Mouse (Mus musculus) embryonic facial prominence, embryonic 14.5 days (tissue): Measurements from ENCODE around the gene Dcun1d4. TPM values are rescaled to one million over a fixed set of nuclear protein-coding genes. Genes with fewer than 3 reads are reported as not detected.
"Not testable (repeated sequence)": the region's sequence is repeated elsewhere in the genome, so short reads cannot be mapped to it uniquely, and the experiment has no call there.

ENCODE experiments used
- ATAC-seq: fragments of 200-750 bp; cut with Nextera tagmentation; 2 replicates; pipeline ENCODE4 v1.8.0; 2017; ENCODE audit warnings: low read depth, moderate number of reproducible peaks, moderate TSS enrichment
- DNase-seq: peaks from one replicate; pipeline ENCODE4 v3.0.0-alpha.2; 2015; ENCODE audit warnings: low spot score
- H3K27ac ChIP-seq: fragments of 300-500 bp; sonication (generic); replicated peaks from 2 replicates; pipeline ENCODE4 v1.5.1; 2014; ENCODE audit warnings: low read depth, mild to moderate bottlenecking, low read length, moderate library complexity
- H3K27me3 ChIP-seq: fragments of 300-500 bp; sonication (generic); replicated peaks from 2 replicates; pipeline ENCODE4 v1.6.1; 2014; ENCODE audit warnings: low read length; ENCODE audit not compliant: control insufficient read depth, insufficient read depth
- H3K36me3 ChIP-seq: fragments of 300-500 bp; sonication (generic); 2 replicates; pipeline ENCODE4 v1.6.1; 2014; ENCODE audit warnings: low read length, mixed read lengths; ENCODE audit not compliant: control insufficient read depth, insufficient read depth
- H3K4me1 ChIP-seq: fragments of 300-500 bp; sonication (generic); 2 replicates; pipeline ENCODE4 v1.6.1; 2014; ENCODE audit warnings: antibody characterized with exemption, low read length; ENCODE audit not compliant: control insufficient read depth, insufficient read depth
- H3K4me2 ChIP-seq: fragments of 300-500 bp; sonication (generic); 2 replicates; pipeline ENCODE4 v1.6.1; 2014; ENCODE audit warnings: low read depth, mild to moderate bottlenecking, low read length, moderate library complexity, mixed read lengths
- H3K4me3 ChIP-seq: fragments of 300-500 bp; sonication (generic); 2 replicates; pipeline ENCODE4 v1.5.1; 2014; ENCODE audit warnings: low read depth, mild to moderate bottlenecking, low read length
- H3K9ac ChIP-seq: fragments of 300-500 bp; sonication (generic); 2 replicates; pipeline ENCODE4 v1.6.1; 2014; ENCODE audit warnings: low read depth, mild to moderate bottlenecking, low read length, moderate library complexity, mixed read lengths
- H3K9me3 ChIP-seq: fragments of 300-500 bp; sonication (generic); 2 replicates; pipeline ENCODE4 v1.6.1; 2016; ENCODE audit warnings: low read length; ENCODE audit not compliant: control insufficient read depth
- WGBS: fragments of 180-500 bp; shearing (Covaris S2); extraction: QIAGEN DNeasy Blood & Tissue Kit; methylation state at CpG from one replicate; pipeline ENCODE4 v1.1.7; 2014; 5-methylcytosine and 5-hydroxymethylcytosine counted together
- polyA plus RNA-seq: library from polyadenylated mRNA; unstranded; fragments of >200 nt; fragmentation: Nextera tagmentation; extraction: Ambion mirVana; gene quantifications from 2 replicates; pipeline ENCODE4 v1.2.1, GENCODE M21; 2014

Gene Dcun1d4
- polyA plus RNA-seq, 1 experiment from 2014 or later = 26.4 TPM

DNA sequence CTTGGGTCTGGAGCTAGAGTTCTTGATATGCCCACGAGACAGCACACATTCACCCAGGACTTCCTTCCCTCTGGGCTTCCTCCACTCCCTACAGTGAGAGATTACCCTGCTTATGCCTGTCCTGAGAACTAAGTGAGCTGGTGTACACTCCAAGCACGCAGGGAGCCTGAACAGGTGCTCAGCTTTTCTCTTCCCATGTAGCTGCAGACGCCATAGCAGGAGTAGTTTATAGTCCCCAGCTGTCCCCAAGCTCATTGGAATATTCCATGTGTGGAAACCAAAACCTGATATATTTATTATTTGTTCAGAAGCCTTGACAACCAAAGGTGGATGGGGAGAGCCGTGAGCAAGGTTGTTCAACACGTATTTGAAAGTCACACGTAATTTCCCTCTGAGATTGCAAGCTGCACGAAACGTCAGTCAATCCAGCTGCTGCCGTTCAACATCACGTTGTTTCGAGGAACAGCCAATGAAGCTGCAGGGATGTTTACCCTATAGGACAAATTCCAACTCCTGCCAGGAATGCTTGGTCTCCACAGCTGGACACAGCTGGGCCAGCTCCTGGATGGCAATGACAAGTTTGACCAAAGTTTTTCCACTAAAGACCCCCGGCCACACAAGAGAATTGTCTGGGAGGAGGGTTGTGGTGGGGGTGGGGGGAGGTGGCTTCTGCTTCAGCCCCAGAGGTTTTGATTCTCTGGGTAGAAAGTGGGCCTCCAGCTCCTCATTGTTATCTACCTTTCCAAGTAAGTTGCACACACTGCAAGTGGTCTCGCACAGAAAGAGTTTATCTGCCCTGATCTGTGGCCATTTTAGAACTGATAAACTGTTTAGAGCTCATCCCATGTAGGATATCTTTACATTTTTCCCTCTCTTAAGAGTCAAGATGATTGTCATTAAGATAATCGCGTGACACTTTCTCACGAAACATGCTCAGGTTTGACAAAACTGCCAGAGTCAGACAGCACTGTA lies 12.1 kb upstream of the Dcun1d4 start:
- 80% methylated on average over 16 of the region's 16 CpGs for WGBS
- ATAC-seq = no peak; the same call in 1 of the 2 replicates

DNA sequence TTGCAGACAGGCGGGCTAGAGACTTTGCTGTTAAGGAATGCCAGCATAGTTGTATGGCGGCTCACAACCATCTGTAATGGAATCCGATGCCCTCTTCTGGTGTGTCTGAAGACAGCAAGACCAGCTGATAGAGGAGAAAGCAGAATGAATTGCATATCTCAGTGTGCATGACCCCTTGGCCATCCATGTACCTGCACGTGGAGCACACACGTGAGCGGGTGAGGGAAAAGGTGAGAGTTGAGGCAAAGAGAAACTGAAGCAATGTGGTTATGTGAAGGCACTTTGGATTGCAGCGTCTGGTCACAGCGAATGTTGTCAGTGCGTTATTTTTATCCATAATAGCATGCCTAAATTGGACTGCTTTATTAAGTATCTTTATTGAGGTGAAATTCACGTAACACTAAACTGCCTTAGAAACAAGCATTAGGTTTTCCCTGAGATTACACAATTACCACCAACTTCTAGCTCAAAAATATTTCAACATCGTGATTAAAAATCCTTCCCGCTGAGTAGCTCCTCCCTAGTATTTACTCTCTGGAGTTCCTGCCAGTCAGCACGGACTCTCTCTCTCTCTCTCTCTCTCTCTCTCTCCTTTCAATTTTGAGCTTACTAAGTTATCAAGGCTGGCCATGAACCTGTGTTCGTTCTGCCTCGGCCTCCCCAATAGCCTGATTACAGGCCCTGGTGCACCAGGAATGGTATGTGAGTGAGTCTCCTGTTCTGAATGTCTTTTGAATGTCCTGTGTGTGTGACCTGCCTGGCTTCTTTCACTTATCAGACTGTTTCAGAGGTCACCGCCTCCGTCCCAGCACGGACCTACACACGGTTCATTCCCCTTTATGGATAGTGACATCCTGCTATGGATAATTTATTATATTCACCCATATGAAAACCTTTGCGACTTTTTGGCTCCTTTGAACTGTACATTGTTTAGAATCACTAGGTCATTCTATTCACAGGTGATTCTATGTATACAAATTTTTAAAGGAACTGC lies 6.1 kb upstream of the Dcun1d4 start:
- H3K4me2 ChIP-seq = no peak overlapping the region
- no peak for DNase-seq
- H3K9ac ChIP-seq = no peak overlapping the region
- H3K36me3 ChIP-seq = no peaks in the 10 kb centered on the region
- 86% methylated on average over 20 of the region's 20 CpGs for WGBS
- H3K4me3 ChIP-seq = no peak overlapping the region
- no peak overlapping the region for H3K27ac ChIP-seq
- no peaks in the 10 kb centered on the region for H3K27me3 ChIP-seq
- no peak for ATAC-seq
- H3K4me1 ChIP-seq = no peaks in the 10 kb centered on the region
- H3K9me3 ChIP-seq = no peaks in the 10 kb centered on the region

More for the DNA sequence above, 12.1 kb upstream of the Dcun1d4 start:
- H3K4me1 ChIP-seq = no peaks in the 10 kb centered on the region
- no peaks in the 10 kb centered on the region for H3K36me3 ChIP-seq
- H3K27me3 ChIP-seq = no peaks in the 10 kb centered on the region
- no peak overlapping the region for H3K27ac ChIP-seq
- H3K9ac ChIP-seq = no peak overlapping the region
- DNase-seq = peak; percentile 20
- H3K4me3 ChIP-seq = no peak overlapping the region
- no peak overlapping the region for H3K4me2 ChIP-seq
- no peaks in the 10 kb centered on the region for H3K9me3 ChIP-seq

DNA sequence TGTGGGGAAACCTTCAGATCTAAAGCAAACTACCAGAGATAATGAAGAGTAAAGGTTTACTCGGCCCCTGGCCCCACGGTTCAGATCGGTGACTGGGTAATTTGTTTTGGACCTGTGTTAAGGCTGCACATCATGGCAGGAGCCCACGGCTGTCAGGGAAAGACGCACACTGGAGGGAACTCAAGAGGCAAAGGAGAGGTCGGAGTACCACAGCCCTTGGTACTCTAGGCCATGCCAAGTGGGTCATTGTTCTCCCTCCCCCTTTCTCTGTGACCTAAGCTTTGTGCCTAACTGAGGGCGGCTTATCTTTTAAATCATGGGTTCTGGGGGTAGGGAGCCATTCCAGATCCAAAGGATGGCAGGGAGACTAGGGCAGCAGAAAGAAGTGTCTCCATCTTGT lies 601 bp downstream of the Dcun1d4 start:
- Histone ChIP-seq H3K4me2 (no peak overlapping the region), H3K27me3 (no peaks in the 10 kb centered on the region), H3K4me1 (no peaks in the 10 kb centered on the region), H3K4me3 (no peak overlapping the region), H3K9ac (no peak overlapping the region), H3K36me3 (no peaks in the 10 kb centered on the region), H3K27ac (no peak overlapping the region), H3K9me3 (no peaks in the 10 kb centered on the region)
- no peak for ATAC-seq
- no peak for DNase-seq
- WGBS = 94% methylated on average over 7 of the region's 7 CpGs

DNA sequence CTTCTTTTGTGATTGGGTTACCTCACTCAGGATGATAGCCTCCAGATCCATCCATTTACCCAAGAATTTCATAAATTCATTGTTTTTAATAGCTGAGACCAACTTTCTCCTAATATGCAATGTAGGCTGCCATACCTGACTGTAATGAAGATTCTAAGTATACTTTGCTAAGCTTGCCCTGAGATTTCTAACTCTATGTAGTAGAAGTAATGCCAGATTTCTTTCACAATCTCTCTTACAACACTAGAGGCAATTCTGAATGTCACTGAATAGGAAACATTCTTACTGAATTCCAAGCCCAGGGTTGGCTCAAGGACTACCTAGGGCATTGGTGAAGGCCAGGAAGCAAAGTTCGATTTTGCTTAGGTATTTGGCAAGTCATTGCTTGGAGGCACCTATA lies 1.6 kb downstream of the Dcun1d4 start:
- not testable (repeated sequence) for ATAC-seq, H3K9ac ChIP-seq, H3K27ac ChIP-seq, H3K4me1 ChIP-seq, H3K9me3 ChIP-seq, H3K4me3 ChIP-seq, H3K27me3 ChIP-seq, DNase-seq, H3K4me2 ChIP-seq, H3K36me3 ChIP-seq
- WGBS = 90% methylated on average over 1 of the region's 1 CpGs

DNA sequence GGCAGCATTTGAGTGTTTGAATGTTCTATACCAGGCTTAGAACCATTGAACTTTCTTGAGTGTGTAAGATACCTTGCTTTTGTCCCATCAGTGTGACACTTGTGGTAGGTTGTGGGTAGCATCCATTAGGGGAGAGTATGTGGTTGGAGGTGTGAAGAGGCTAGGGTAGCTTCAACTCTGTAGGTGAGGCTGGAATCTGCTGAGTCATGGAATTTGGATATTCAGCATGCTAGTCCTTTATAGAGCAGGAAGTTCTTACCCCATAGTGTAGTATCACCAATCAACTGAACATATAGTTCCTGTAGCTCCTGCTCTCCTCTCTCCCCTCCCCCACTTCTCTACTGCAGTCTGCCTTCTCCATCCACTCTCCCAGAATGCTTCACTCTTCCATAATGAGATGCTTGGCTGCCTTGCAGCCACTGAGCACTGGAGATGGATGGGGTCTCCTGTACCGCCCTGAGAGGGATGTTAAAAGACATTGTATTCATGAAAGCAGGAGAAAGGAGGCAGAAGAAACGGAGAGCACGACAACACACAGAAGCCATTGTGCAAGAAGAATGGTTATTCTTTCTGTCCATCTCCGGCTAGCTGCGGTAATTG lies 3.3 kb downstream of the Dcun1d4 start:
- no peak overlapping the region for H3K4me3 ChIP-seq
- H3K9ac ChIP-seq = no peak overlapping the region
- no peak for ATAC-seq
- H3K27ac ChIP-seq = no peak overlapping the region
- no peaks in the 10 kb centered on the region for H3K4me1 ChIP-seq
- no peaks in the 10 kb centered on the region for H3K36me3 ChIP-seq
- H3K4me2 ChIP-seq = no peak overlapping the region
- no peaks in the 10 kb centered on the region for H3K9me3 ChIP-seq
- DNase-seq = no peak
- H3K27me3 ChIP-seq = no peaks in the 10 kb centered on the region
- 63% methylated on average over 5 of the region's 5 CpGs for WGBS

DNA sequence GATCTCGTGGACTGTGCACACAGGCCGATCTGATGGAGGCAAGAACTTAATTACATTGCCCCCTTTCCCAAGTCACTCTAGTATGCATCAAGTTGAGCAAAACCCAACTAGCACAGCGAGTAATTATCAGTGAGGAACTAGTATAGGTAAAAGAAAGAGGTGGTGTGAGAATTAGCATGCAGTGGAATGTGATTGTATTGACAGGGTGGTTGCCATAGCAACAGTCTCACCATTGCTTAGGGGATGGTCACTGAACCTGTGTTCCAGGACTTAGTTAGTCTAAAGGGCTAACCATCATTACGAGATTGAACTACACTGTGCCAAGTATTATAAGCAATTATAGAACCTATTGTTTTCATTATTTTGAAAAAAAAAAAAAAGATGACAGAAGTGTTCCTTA lies 5.7 kb downstream of the Dcun1d4 start:
- WGBS = 60% methylated on average over 4 of the region's 4 CpGs
- Histone ChIP-seq H3K27me3 (no peaks in the 10 kb centered on the region), H3K9me3 (no peaks in the 10 kb centered on the region), H3K36me3 (no peaks in the 10 kb centered on the region), H3K4me3 (no peak overlapping the region), H3K4me2 (no peak overlapping the region), H3K4me1 (peaks cover 7% of the 10 kb centered on the region; the same call in 1 of the 2 replicates), H3K9ac (no peak overlapping the region), H3K27ac (no peak overlapping the region)
- DNase-seq (no peak), ATAC-seq (no peak)

DNA sequence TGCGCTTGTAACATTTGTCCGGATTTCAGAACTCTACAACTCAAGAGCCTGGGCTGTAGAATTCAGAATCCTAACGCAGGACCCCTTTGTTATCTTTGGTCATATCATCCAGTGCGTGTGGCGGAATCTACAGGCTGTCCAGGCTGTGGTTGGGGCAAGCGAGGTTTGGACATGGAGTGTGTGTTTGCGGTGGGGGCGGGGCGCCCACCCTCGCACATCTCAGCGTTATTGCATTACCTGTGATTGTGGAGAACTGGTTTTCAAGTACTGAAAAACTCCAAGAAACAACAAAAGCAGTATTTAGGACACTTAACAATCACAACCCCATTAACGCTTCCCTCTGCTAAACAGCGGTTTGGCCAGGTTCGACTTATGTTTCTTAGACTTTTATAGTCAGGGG lies 9.1 kb downstream of the Dcun1d4 start:
- Histone ChIP-seq H3K4me2 (peak overlapping the region; percentile 92), H3K9ac (peak overlapping the region; percentile 60), H3K36me3 (no peaks in the 10 kb centered on the region), H3K27me3 (no peaks in the 10 kb centered on the region), H3K27ac (peak overlapping the region; percentile 76), H3K4me1 (peaks cover 10% of the 10 kb centered on the region; the same call in 1 of the 2 replicates), H3K4me3 (peak overlapping the region; percentile 90), H3K9me3 (no peaks in the 10 kb centered on the region)
- ATAC-seq = no peak
- 5% methylated on average over 14 of the region's 14 CpGs for WGBS
- DNase-seq = peak; percentile 12

DNA sequence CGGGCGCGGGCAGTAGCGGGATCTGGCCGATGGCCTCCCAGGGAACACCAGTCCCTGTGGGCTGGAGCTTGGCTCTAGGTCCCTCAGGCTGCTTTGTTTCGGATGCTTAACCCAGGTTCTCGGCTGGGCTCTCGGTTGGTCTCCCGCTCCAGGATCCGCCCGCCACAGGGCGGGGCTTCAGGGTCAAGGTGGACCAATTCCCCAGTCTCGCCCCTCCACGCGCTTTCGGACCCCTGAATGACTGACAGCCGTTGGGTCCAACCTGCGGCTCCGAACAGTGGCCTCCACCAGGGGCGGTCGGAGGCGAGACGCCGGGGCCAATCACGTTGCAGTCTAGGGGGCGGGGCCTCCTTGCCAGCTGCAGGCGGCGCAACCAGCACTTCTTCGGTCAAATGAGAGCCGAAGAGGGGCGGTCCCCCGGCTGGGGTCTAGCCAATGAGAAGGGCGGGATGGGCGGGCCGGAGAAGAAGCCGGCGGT lies 9.8 kb downstream of the Dcun1d4 start:
- Histone ChIP-seq H3K27me3 (no peaks in the 10 kb centered on the region), H3K9me3 (no peaks in the 10 kb centered on the region), H3K27ac (peak overlapping the region; percentile 93), H3K4me1 (peaks cover 10% of the 10 kb centered on the region; the same call in 1 of the 2 replicates), H3K36me3 (no peaks in the 10 kb centered on the region), H3K9ac (peak overlapping the region; percentile 78), H3K4me2 (peak overlapping the region; percentile 92), H3K4me3 (peak overlapping the region; percentile 90)
- ATAC-seq = peak; percentile 97
- 0% methylated on average over 16 of the region's 37 CpGs for WGBS
- DNase-seq = peak; percentile 99
